Mouse (Mus musculus): ENCODE results near the gene Efnb2. TPM values are rescaled to one million over a fixed set of nuclear protein-coding genes. Genes with fewer than 3 reads are reported as not detected.

The Efnb2 gene
- polyA plus RNA-seq, 1 experiment from 2014 or later: 33.7 TPM

GRCm38 (mm10) chr8:8621236-8621917 lies 39.7 kb downstream of the Efnb2 start:
- no peak for DNase-seq (ENCODE audit: low spot score)

GRCm38 (mm10) chr8:8620536-8620935 lies 40.5 kb downstream of the Efnb2 start:
- no peak overlapping the region for H3K4me3 ChIP-seq
- DNase-seq (ENCODE audit: low spot score): no peak
- H3K9me3 ChIP-seq: no peaks in the 10 kb centered on the region
- no peaks in the 10 kb centered on the region for H3K27me3 ChIP-seq (replicated peaks; ENCODE audit: low read depth, poor library complexity, severe bottlenecking)
- peaks cover 80% of the 10 kb centered on the region for H3K36me3 ChIP-seq (replicated peaks)
- peaks cover 56% of the 10 kb centered on the region for H3K4me1 ChIP-seq
- WGBS: 90% methylated on average over 21 of the region's 21 CpGs
- H3K27ac ChIP-seq (replicated peaks): peak overlapping the region; percentile 70

More at GRCm38 (mm10) chr8:8621236-8621917, 39.7 kb downstream of the Efnb2 start:
- H3K4me1 ChIP-seq: peaks cover 56% of the 10 kb centered on the region
- 91% methylated on average over 16 of the region's 16 CpGs for WGBS
- H3K27ac ChIP-seq (replicated peaks): no peak overlapping the region
- H3K27me3 ChIP-seq (replicated peaks; ENCODE audit: low read depth, poor library complexity, severe bottlenecking): no peaks in the 10 kb centered on the region
- no peaks in the 10 kb centered on the region for H3K9me3 ChIP-seq
- peaks cover 89% of the 10 kb centered on the region for H3K36me3 ChIP-seq (replicated peaks)
- H3K4me3 ChIP-seq: no peak overlapping the region

- Histone ChIP-seq H3K4me3 (no peak overlapping the region), H3K36me3 (replicated peaks) (peaks cover 71% of the 10 kb centered on the region), H3K27me3 (replicated peaks; ENCODE audit: low read depth, poor library complexity, severe bottlenecking) (no peaks in the 10 kb centered on the region), H3K27ac (replicated peaks) (peak overlapping the region; percentile 70; the same call in 1 of the 2 replicates), H3K9me3 (no peaks in the 10 kb centered on the region), H3K4me1 (peaks cover 46% of the 10 kb centered on the region)
- WGBS: 28% methylated on average over 19 of the region's 19 CpGs
- DNase-seq (ENCODE audit: low spot score): peak; percentile 71
These were observed 41.5 kb downstream of the Efnb2 start for GRCm38 (mm10) chr8:8619221-8620194.

GRCm38 (mm10) chr8:8613844-8614243 lies 47.2 kb downstream of the Efnb2 start:
- H3K9me3 ChIP-seq: no peaks in the 10 kb centered on the region
- peaks cover 23% of the 10 kb centered on the region for H3K4me1 ChIP-seq
- H3K27ac ChIP-seq (replicated peaks): no peak overlapping the region
- WGBS: 80% methylated on average over 1 of the region's 1 CpGs
- no peak overlapping the region for H3K4me3 ChIP-seq
- no peak for DNase-seq (ENCODE audit: low spot score)
- peaks cover 19% of the 10 kb centered on the region for H3K36me3 ChIP-seq (replicated peaks)
- 0 out of 2 replicates have a peak, but pooled peaks cover 7% of the 10 kb centered on the region for H3K27me3 ChIP-seq (replicated peaks; ENCODE audit: low read depth, poor library complexity, severe bottlenecking)

GRCm38 (mm10) chr8:8611928-8612327 lies 49.1 kb downstream of the Efnb2 start:
- Histone ChIP-seq H3K4me3 (no peak overlapping the region), H3K27ac (replicated peaks) (no peak overlapping the region), H3K27me3 (replicated peaks; ENCODE audit: low read depth, poor library complexity, severe bottlenecking) (peaks cover 7% of the 10 kb centered on the region; the same call in 1 of the 2 replicates), H3K9me3 (no peaks in the 10 kb centered on the region), H3K4me1 (peaks cover 20% of the 10 kb centered on the region), H3K36me3 (replicated peaks) (peaks cover 3% of the 10 kb centered on the region)
- DNase-seq (ENCODE audit: low spot score): no peak
- 81% methylated on average over 4 of the region's 4 CpGs for WGBS

GRCm38 (mm10) chr8:8609791-8610190 lies 51.3 kb downstream of the Efnb2 start:
- Histone ChIP-seq H3K4me1 (peaks cover 16% of the 10 kb centered on the region), H3K36me3 (replicated peaks) (no peaks in the 10 kb centered on the region), H3K9me3 (no peaks in the 10 kb centered on the region), H3K27ac (replicated peaks) (no peak overlapping the region), H3K4me3 (no peak overlapping the region), H3K27me3 (replicated peaks; ENCODE audit: low read depth, poor library complexity, severe bottlenecking) (peaks cover 12% of the 10 kb centered on the region; the same call in 1 of the 2 replicates)
- 13% methylated on average over 7 of the region's 7 CpGs for WGBS
- DNase-seq (ENCODE audit: low spot score): no peak

- Histone ChIP-seq H3K36me3 (replicated peaks) (no peaks in the 10 kb centered on the region), H3K4me1 (peaks cover 16% of the 10 kb centered on the region), H3K27ac (replicated peaks) (no peak overlapping the region), H3K27me3 (replicated peaks; ENCODE audit: low read depth, poor library complexity, severe bottlenecking) (peaks cover 12% of the 10 kb centered on the region; the same call in 1 of the 2 replicates), H3K9me3 (no peaks in the 10 kb centered on the region), H3K4me3 (no peak overlapping the region)
- DNase-seq (ENCODE audit: low spot score): no peak
- 11% methylated on average over 5 of the region's 5 CpGs for WGBS
These were observed 51.9 kb downstream of the Efnb2 start for GRCm38 (mm10) chr8:8609141-8609540.

GRCm38 (mm10) chr8:8605621-8606020 lies 55.4 kb downstream of the Efnb2 start:
- no peaks in the 10 kb centered on the region for H3K36me3 ChIP-seq (replicated peaks)
- H3K4me3 ChIP-seq: no peak overlapping the region
- peaks cover 16% of the 10 kb centered on the region for H3K4me1 ChIP-seq
- no peaks in the 10 kb centered on the region for H3K9me3 ChIP-seq
- H3K27ac ChIP-seq (replicated peaks): no peak overlapping the region
- peaks cover 21% of the 10 kb centered on the region for H3K27me3 ChIP-seq (replicated peaks; ENCODE audit: low read depth, poor library complexity, severe bottlenecking)
- DNase-seq (ENCODE audit: low spot score): no peak
- 75% methylated on average over 4 of the region's 4 CpGs for WGBS

- no peak overlapping the region for H3K27ac ChIP-seq (replicated peaks)
- peaks cover 24% of the 10 kb centered on the region for H3K27me3 ChIP-seq (replicated peaks; ENCODE audit: low read depth, poor library complexity, severe bottlenecking)
- H3K36me3 ChIP-seq (replicated peaks): no peaks in the 10 kb centered on the region
- 85% methylated on average over 6 of the region's 6 CpGs for WGBS
- no peak overlapping the region for H3K4me3 ChIP-seq
- H3K9me3 ChIP-seq: no peaks in the 10 kb centered on the region
- no peak for DNase-seq (ENCODE audit: low spot score)
- H3K4me1 ChIP-seq: peaks cover under 1% of the 10 kb centered on the region
These were observed 57.2 kb downstream of the Efnb2 start for GRCm38 (mm10) chr8:8603875-8604274.

- peaks cover 33% of the 10 kb centered on the region for H3K27me3 ChIP-seq (replicated peaks; ENCODE audit: low read depth, poor library complexity, severe bottlenecking)
- DNase-seq (ENCODE audit: low spot score): no peak
- WGBS: 81% methylated on average over 7 of the region's 7 CpGs
These were observed 58.2 kb downstream of the Efnb2 start for GRCm38 (mm10) chr8:8602616-8603461.

GRCm38 (mm10) chr8:8599931-8600330 lies 61.1 kb downstream of the Efnb2 start:
- Histone ChIP-seq H3K4me3 (no peak overlapping the region), H3K36me3 (replicated peaks) (no peaks in the 10 kb centered on the region), H3K9me3 (no peaks in the 10 kb centered on the region), H3K4me1 (peaks cover 25% of the 10 kb centered on the region), H3K27me3 (replicated peaks; ENCODE audit: low read depth, poor library complexity, severe bottlenecking) (peaks cover 49% of the 10 kb centered on the region), H3K27ac (replicated peaks) (no peak overlapping the region)
- no peak for DNase-seq (ENCODE audit: low spot score)
- 87% methylated on average over 7 of the region's 7 CpGs for WGBS

More at GRCm38 (mm10) chr8:8602616-8603461, 58.2 kb downstream of the Efnb2 start:
- Histone ChIP-seq H3K9me3 (no peaks in the 10 kb centered on the region), H3K27ac (replicated peaks) (no peak overlapping the region), H3K4me1 (peaks cover 8% of the 10 kb centered on the region), H3K4me3 (no peak overlapping the region), H3K36me3 (replicated peaks) (no peaks in the 10 kb centered on the region)

GRCm38 (mm10) chr8:8597434-8597833 lies 63.6 kb downstream of the Efnb2 start:
- 10% methylated on average over 13 of the region's 13 CpGs for whole genome bisulfite sequencing
- no peak for DNase-seq (ENCODE audit: low spot score)
- no peak overlapping the region for H3K4me3 ChIP-seq
- peaks cover 39% of the 10 kb centered on the region for H3K27me3 ChIP-seq (replicated peaks; ENCODE audit: low read depth, poor library complexity, severe bottlenecking)
- H3K4me1 ChIP-seq: peaks cover 25% of the 10 kb centered on the region
- no peaks in the 10 kb centered on the region for H3K36me3 ChIP-seq (replicated peaks)
- no peak overlapping the region for H3K27ac ChIP-seq (replicated peaks)
- no peaks in the 10 kb centered on the region for H3K9me3 ChIP-seq

Measured in embryonic facial prominence, embryonic 10.5 days (tissue).